Mouse (Mus musculus) MEL (cell line): Measurements from ENCODE around the gene Wnk3. TPM values are rescaled to one million over a fixed set of nuclear protein-coding genes. Genes with fewer than 3 reads are reported as not detected.
A peak's percentile ranks its signal among the peaks of the same experiment; 100 is the strongest.

ENCODE experiments used
- DNase-seq: peaks from one replicate; pipeline ENCODE4 v3.0.0; 2011; ENCODE audit warnings: low read depth, low spot score
- H3K27ac ChIP-seq: 2 replicates; pipeline ENCODE4 v1.5.1; 2012; ENCODE audit warnings: low read depth, mild to moderate bottlenecking, control low read depth, low read length, moderate library complexity; ENCODE audit not compliant: control insufficient read depth
- H3K27me3 ChIP-seq, 2 experiments: fragments of 150-350 bp in 1 of 2; sonication (generic) in 1 of 2; 2 replicates each; pipeline ENCODE4 v1.6.1; 2012; ENCODE audit warnings: low read length in 2 of 2, mild to moderate bottlenecking in 2 of 2, improper control_type of control experiment in 1 of 2, moderate library complexity in 1 of 2; ENCODE audit not compliant: insufficient read depth in 2 of 2, control insufficient read depth in 1 of 2
- H3K36me3 ChIP-seq, 2 experiments: 2 replicates each; pipeline ENCODE4 v1.6.1; 2012 to 2014; ENCODE audit warnings: low read length in 2 of 2, improper control_type of control experiment in 1 of 2, inconsistent platforms in 1 of 2, mild to moderate bottlenecking in 1 of 2; ENCODE audit not compliant: insufficient read depth in 2 of 2, control insufficient read depth in 1 of 2
- H3K4me1 ChIP-seq, 2 experiments: fragments of 150-350 bp in 1 of 2; sonication (generic) in 1 of 2; 2 replicates each; pipeline ENCODE4 v1.6.1; 2012; ENCODE audit warnings: low read length in 2 of 2, improper control_type of control experiment in 1 of 2, mild to moderate bottlenecking in 1 of 2; ENCODE audit not compliant: insufficient read depth in 2 of 2, control insufficient read depth in 1 of 2
- H3K4me3 ChIP-seq, 2 experiments: fragments of 150-350 bp in 1 of 2; sonication (generic) in 1 of 2; 2 replicates each; pipeline ENCODE4 v1.5.1; 2012; ENCODE audit warnings: low read depth in 2 of 2, low read length in 2 of 2, mild to moderate bottlenecking in 2 of 2, moderate library complexity in 2 of 2, control low read depth in 1 of 2, improper control_type of control experiment in 1 of 2; ENCODE audit not compliant: control insufficient read depth in 1 of 2, insufficient read depth in 1 of 2
- H3K79me2 ChIP-seq: 2 replicates; pipeline ENCODE4 v1.6.1; 2012; ENCODE audit warnings: mild to moderate bottlenecking, low read length, moderate library complexity; ENCODE audit not compliant: control insufficient read depth, poor library complexity, insufficient read depth
- H3K9ac ChIP-seq: 2 replicates; pipeline ENCODE4 v1.6.1; 2012; ENCODE audit warnings: low read depth, mild to moderate bottlenecking, control low read depth, low read length, moderate library complexity; ENCODE audit not compliant: control insufficient read depth, poor library complexity, severe bottlenecking
- H3K9me3 ChIP-seq: fragments of 150-350 bp; sonication (generic); replicated peaks from 2 replicates; pipeline ENCODE4 v1.6.1; 2012; ENCODE audit warnings: mild to moderate bottlenecking, low read length, improper control_type of control experiment, moderate library complexity; ENCODE audit not compliant: insufficient read depth
- CHD1 ChIP-seq: IDR thresholded peaks from 2 replicates; pipeline ENCODE4 v1.6.1; 2012; ENCODE audit warnings: low read depth, mild to moderate bottlenecking, inconsistent platforms, low read length, improper control_type of control experiment
- CTCF ChIP-seq, 3 experiments: IDR thresholded peaks in 2 of 3; conservative IDR thresholded peaks in 1 of 3; 2 replicates each; pipeline ENCODE4 v1.5.1; 2011 to 2012; ENCODE audit warnings: low read length in 3 of 3, low read depth in 2 of 3, mild to moderate bottlenecking in 2 of 3, improper control_type of control experiment in 1 of 3, inconsistent platforms in 1 of 3, mixed read lengths in 1 of 3, moderate library complexity in 1 of 3; ENCODE audit not compliant: control insufficient read depth in 1 of 3, insufficient read depth in 1 of 3, poor library complexity in 1 of 3, severe bottlenecking in 1 of 3
- E2F4 ChIP-seq: IDR thresholded peaks from 2 replicates; pipeline ENCODE4 v1.6.1; 2011; ENCODE audit warnings: low read depth, low read length, improper control_type of control experiment, borderline replicate concordance
- EP300 ChIP-seq, 2 experiments: IDR thresholded peaks; 2 replicates each; pipeline ENCODE4 v1.6.1; 2011; ENCODE audit warnings: improper control_type of control experiment in 2 of 2, low read length in 2 of 2, low read depth in 1 of 2, mild to moderate bottlenecking in 1 of 2
- ETS1 ChIP-seq: IDR thresholded peaks from 2 replicates; pipeline ENCODE4 v1.6.1; 2012; ENCODE audit warnings: low read depth, mild to moderate bottlenecking, inconsistent platforms, low read length, improper control_type of control experiment, moderate library complexity
- GABPA ChIP-seq: IDR thresholded peaks from 2 replicates; pipeline ENCODE4 v1.6.1; 2012; ENCODE audit warnings: low read depth, mild to moderate bottlenecking, inconsistent platforms, low read length, improper control_type of control experiment, moderate library complexity
- GATA1 ChIP-seq: IDR thresholded peaks from 2 replicates; pipeline ENCODE4 v1.6.1; 2011; ENCODE audit warnings: low read depth, low read length, improper control_type of control experiment
- MAFK ChIP-seq: IDR thresholded peaks from 2 replicates; pipeline ENCODE4 v1.6.1; 2011; ENCODE audit warnings: low read depth, mild to moderate bottlenecking, low read length, improper control_type of control experiment, borderline replicate concordance
- NELFE ChIP-seq: IDR thresholded peaks from 2 replicates; pipeline ENCODE4 v1.6.1; 2011; ENCODE audit warnings: low read depth, low read length, improper control_type of control experiment
- POLR2A ChIP-seq, 2 experiments: IDR thresholded peaks; 2 replicates each; pipeline ENCODE4 v1.6.1; 2011 to 2012; ENCODE audit warnings: low read length in 2 of 2, mild to moderate bottlenecking in 2 of 2, control low read depth in 1 of 2, improper control_type of control experiment in 1 of 2, low read depth in 1 of 2, moderate library complexity in 1 of 2; ENCODE audit not compliant: control insufficient read depth in 1 of 2, insufficient read depth in 1 of 2, poor library complexity in 1 of 2
- POLR2AphosphoS5 ChIP-seq: IDR thresholded peaks from 2 replicates; pipeline ENCODE4 v1.6.1; 2012; ENCODE audit warnings: low read depth, borderline replicate concordance, mild to moderate bottlenecking, inconsistent platforms, low read length, moderate library complexity, mixed read lengths
- RCOR1 ChIP-seq: IDR thresholded peaks from 2 replicates; pipeline ENCODE4 v1.6.1; 2012; ENCODE audit warnings: low read depth, mild to moderate bottlenecking, inconsistent platforms, low read length, improper control_type of control experiment
- SIN3A ChIP-seq: IDR thresholded peaks from 2 replicates; pipeline ENCODE4 v1.6.1; 2012; ENCODE audit warnings: low read length, improper control_type of control experiment, inconsistent platforms
- UBTF ChIP-seq: IDR thresholded peaks from 2 replicates; pipeline ENCODE4 v1.6.1; 2012; ENCODE audit warnings: low read depth, mild to moderate bottlenecking, inconsistent platforms, low read length, improper control_type of control experiment, moderate library complexity, borderline replicate concordance; ENCODE audit not compliant: insufficient read depth
- USF2 ChIP-seq, 2 experiments: IDR thresholded peaks; 2 replicates each; pipeline ENCODE4 v1.6.1; 2011 to 2012; ENCODE audit warnings: improper control_type of control experiment in 2 of 2, low read length in 2 of 2, borderline replicate concordance in 1 of 2, inconsistent platforms in 1 of 2, low read depth in 1 of 2, mild to moderate bottlenecking in 1 of 2; ENCODE audit not compliant: insufficient read depth in 1 of 2
- ZMIZ1 ChIP-seq: IDR thresholded peaks from 2 replicates; pipeline ENCODE4 v1.6.1; 2012; ENCODE audit warnings: low read depth, mild to moderate bottlenecking, inconsistent platforms, low read length, improper control_type of control experiment, moderate library complexity
- polyA plus RNA-seq, 2 experiments: library from polyadenylated mRNA; stranded (reverse) in 1 of 2; unstranded in 1 of 2; fragments of >175 nt in 1 of 2; fragments of >200 nt in 1 of 2; gene quantifications; 2 replicates each; pipeline versions ENCODE4 v1.2.1 to v1.2.4; 2012; ENCODE audit warnings: low replicate concordance in 2 of 2, low read depth in 1 of 2; ENCODE audit not compliant: insufficient read length in 2 of 2, insufficient read depth in 1 of 2, missing spikeins in 1 of 2
- total RNA-seq: library from RNA; depleted of rRNA; stranded (reverse); fragments of 300-350 nt; gene quantifications from 2 replicates; pipeline ENCODE4 v1.2.3, GENCODE M21; 2012

Gene Wnk3
- total and polyA plus RNA-seq, 3 experiments = 0.01 TPM; not detected in 2

DNA sequence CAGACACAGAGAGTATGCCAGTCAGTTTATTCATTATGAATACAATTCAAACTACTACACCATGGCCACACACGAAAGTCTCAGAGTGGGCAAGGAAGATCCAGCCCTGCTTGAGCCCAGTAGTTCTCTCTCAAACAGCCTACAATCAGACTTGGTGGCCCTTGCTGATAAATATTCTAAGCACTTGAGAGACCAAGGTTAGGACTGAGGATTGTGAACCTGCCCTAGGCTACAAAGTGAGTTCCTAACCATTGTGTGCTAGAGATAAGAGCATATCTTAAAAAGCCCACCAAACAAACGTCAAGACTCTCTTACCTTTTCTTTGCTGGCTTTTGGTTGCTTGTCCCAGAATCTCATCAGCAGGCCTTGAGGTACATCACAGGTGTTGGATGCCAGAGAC is 135.7 kb downstream of the Wnk3 start:
- no peak for TF ChIP-seq GABPA
- 0 out of 2 replicates have a peak, but pooled peaks have one; percentile 4 for TF ChIP-seq GATA1
- no peak for TF ChIP-seq CHD1
- Histone ChIP-seq H3K27ac (no peak overlapping the region), H3K9me3 (no peaks in the 10 kb centered on the region), H3K27me3 (no peaks in the 10 kb centered on the region), H3K79me2 (no peaks in the 10 kb centered on the region), H3K36me3 (no peaks in the 10 kb centered on the region), H3K4me1 (no peaks in the 10 kb centered on the region), H3K9ac (no peak overlapping the region), H3K4me3 (no peak overlapping the region)
- no peak for DNase-seq

DNA sequence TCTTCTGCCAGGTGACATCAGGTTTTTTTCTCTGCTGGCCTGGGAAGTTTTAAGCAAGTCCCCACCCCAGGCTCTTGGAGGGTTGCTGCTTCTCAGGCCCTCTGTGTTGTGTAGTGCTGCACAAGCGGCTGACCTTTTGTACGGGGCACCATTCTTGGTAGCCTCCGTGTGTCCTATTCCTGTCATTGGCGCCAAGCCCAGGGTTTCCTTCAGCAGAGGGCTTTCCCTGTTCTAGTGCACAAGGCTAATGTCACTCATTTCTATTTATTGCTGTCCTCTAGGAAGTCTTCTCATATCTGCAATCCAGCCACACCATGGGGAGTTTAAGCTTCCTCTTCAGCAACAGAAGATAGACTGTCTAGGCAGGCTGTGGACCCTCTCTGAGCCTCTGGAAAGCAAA is 139.9 kb downstream of the Wnk3 start:
- no peak overlapping the region for H3K9ac ChIP-seq
- no peak for TF ChIP-seq ETS1
- TF ChIP-seq RCOR1 = no peak
- TF ChIP-seq E2F4 = no peak
- no peak for TF ChIP-seq MAFK
- TF ChIP-seq POLR2A (IDR thresholded peaks at IDR 0.05; ENCODE audit: control insufficient read depth in 1 of 2, insufficient read depth in 1 of 2, low read depth in 1 of 2, low read length in 2 of 2, poor library complexity in 1 of 2) = no peak
- TF ChIP-seq CHD1 = no peak
- no peak for TF ChIP-seq ZMIZ1
- TF ChIP-seq NELFE = no peak
- TF ChIP-seq SIN3A = no peak
- TF ChIP-seq USF2 (IDR thresholded peaks at IDR 0.05; ENCODE audit: borderline replicate concordance in 1 of 2, insufficient read depth in 1 of 2, low read depth in 1 of 2, low read length in 2 of 2) = no peak
- TF ChIP-seq UBTF = no peak
- no peak for TF ChIP-seq EP300 (IDR thresholded peaks at IDR 0.05; ENCODE audit: low read depth in 1 of 2, low read length in 2 of 2)
- no peak for TF ChIP-seq POLR2AphosphoS5
- TF ChIP-seq CTCF (IDR thresholded peaks at IDR 0.05 in 2 of 3, conservative IDR thresholded peaks at IDR 0.05 in 1 of 3; ENCODE audit: control insufficient read depth in 1 of 3, insufficient read depth in 1 of 3, low read depth in 2 of 3, low read length in 3 of 3, poor library complexity in 1 of 3, severe bottlenecking in 1 of 3) = no peak
- TF ChIP-seq, all 39 proteins: peak for 0
- no peak overlapping the region for H3K4me3 ChIP-seq
- H3K36me3 ChIP-seq = peaks cover 0 to 1% of the 10 kb centered on the region in 2 experiments; a peak in 2 of 4 replicates
- H3K9me3 ChIP-seq = no peaks in the 10 kb centered on the region
- peaks cover 0 to 2% of the 10 kb centered on the region in 2 experiments; a peak in 1 of 4 replicates for H3K4me1 ChIP-seq
- H3K27me3 ChIP-seq = no peaks in the 10 kb centered on the region
- H3K79me2 ChIP-seq = no peaks in the 10 kb centered on the region
- DNase-seq = no peak
- H3K27ac ChIP-seq = no peak overlapping the region
